Mouse (Mus musculus) lung, postnatal 0 days (tissue): ENCODE data around the gene Car15.

ENCODE experiments used
- CTCF ChIP-seq: IDR thresholded peaks from 2 replicates; pipeline ENCODE4 v1.5.1; 2016; ENCODE audit warnings: antibody characterized with exemption, mild to moderate bottlenecking
- EP300 ChIP-seq: IDR thresholded peaks from 2 replicates; pipeline ENCODE4 v1.6.1; 2016; ENCODE audit warnings: antibody characterized with exemption, mild to moderate bottlenecking, control low read depth

GRCm38 (mm10) chr16:17799584-17799983, 38.6 kb downstream of the Car15 start:
- TF ChIP-seq EP300 (no peak), CTCF (no peak)
